Mouse (Mus musculus): ENCODE results near the gene Gm49333.
"Not testable (repeated sequence)": the region's sequence is repeated elsewhere in the genome, so short reads cannot be mapped to it uniquely, and the experiment has no call there.

The Gm49333 gene

DNA sequence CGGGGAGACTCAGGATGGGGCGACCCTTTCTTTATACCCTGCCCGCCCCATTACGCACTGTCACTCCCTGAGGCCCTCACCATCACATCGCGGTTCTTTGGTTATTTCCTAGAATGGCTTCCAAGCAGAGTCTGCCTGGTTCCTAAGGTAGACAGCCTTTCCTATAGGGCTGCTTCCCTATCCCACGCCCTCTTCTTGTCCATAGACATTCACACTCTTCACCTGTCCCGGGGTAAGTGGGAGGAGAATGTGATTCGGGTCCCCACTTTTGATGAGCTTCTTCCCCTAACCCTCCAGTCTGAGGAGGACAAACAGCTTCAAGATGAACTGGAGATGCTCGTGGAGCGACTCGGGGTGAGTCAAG is 40.5 kb downstream of the Gm49333 start:
- no peak for TF ChIP-seq GATA4 (IDR thresholded peaks at IDR 0.05; ENCODE audit: insufficient replicate concordance, low read length)

DNA sequence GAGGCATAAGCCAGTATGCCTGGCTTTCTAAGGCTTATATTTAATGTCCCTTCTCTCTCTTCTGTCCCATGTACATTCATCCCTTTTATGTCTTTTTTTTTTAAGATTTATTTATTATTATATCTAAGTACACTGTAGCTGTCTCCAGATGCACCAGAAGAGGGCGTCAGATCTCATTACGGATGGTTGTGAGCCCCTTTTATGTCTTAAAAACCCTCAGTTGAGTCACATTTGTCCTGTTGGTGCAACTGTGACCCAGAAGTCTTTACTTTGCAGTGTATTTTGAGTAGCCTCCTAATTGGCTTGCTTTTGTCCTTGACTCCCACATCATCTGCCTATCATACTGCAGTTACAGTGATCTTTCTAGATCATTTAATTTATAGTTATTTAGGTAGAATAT is 41.9 kb downstream of the Gm49333 start:
- no peak for TF ChIP-seq GATA4 (IDR thresholded peaks at IDR 0.05; ENCODE audit: insufficient replicate concordance, low read length)

DNA sequence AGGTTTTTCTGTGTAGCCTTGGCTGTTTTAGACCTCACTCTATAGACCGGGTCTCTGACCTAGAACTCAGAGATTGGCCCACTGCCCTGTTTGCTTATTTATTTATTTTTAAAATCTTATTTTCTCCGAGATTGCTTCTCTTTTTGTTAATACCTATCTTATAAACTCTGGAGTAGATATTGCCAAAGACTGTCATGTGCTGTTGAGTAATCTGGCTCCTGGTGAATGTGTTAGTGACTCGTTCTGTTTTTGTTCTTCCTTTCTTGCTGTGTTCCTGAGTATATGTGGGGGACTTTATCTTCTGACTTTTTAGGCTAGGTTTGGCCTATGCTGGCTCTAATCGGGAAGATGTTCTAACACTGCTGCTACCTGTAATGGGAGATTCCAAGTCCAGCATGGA is 46.3 kb downstream of the Gm49333 start:
- no peak for TF ChIP-seq GATA4 (IDR thresholded peaks at IDR 0.05; ENCODE audit: insufficient replicate concordance, low read length)

DNA sequence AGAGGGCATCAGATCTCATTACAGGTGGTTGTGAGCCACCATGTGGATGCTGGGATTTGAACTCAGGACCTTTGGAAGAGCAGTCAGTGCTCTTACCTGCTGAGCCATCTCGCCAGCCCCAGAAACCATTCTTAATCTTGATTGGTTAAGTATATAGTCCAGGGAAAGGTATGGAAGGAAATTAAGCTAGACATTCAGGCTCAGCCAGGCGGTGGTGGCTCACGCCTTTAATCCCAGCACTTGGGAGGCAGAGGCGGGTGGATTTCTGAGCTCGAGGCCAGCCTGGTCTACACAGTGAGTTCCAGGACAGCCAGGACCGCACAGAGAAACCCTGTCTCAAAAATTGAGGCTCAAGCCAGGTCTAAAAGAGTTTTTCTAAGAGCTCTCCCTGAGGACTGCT is 56.6 kb downstream of the Gm49333 start, which contains the start of gene Eif4g1:
TSS of gene Eif4g1 (plus strand) at position 301 of the 400 bp plus-strand sequence.
- TF ChIP-seq GATA4 (IDR thresholded peaks at IDR 0.05; ENCODE audit: insufficient replicate concordance, low read length): not testable (repeated sequence)

DNA sequence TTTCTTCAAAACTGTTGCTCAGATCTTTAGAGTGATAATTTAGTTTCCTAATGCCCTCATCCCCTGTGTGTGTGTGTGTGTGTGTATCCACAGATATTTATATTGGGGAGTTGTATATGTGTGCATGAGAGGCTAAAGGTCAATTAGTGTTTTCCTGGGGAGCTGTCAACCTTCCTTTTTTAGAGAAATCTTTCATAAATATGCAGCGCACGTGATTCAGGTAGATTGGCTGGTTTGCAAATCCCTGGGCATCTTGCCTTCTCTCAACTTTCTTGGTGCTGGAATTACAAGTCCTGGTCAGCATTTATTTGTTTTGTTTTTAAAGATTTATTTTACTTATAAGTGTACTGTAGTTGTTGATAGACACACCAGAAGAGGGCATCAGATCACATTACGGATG is 58.9 kb downstream of the Gm49333 start:
- TF ChIP-seq GATA4 (IDR thresholded peaks at IDR 0.05; ENCODE audit: insufficient replicate concordance, low read length): no peak

DNA sequence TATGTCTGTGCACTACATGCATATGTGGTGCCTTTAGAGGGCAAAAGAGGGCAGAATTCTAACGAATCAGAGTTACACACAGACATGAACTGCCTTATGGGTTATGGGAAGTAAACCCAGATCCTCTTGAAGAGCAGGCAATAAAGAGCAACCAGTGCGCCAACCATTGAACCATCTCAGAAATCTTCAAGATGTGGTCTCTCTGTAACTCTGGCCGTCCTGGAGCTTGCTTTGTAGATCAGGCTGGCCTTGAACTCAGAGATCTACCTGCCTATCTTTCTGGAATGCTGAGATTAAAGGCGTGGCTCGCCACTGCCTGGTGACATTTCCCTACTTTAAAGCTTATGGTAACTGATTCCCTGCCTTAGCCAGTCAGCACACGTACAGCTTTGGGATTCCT is 60.5 kb downstream of the Gm49333 start:
- no peak for TF ChIP-seq GATA4 (IDR thresholded peaks at IDR 0.05; ENCODE audit: insufficient replicate concordance, low read length)

DNA sequence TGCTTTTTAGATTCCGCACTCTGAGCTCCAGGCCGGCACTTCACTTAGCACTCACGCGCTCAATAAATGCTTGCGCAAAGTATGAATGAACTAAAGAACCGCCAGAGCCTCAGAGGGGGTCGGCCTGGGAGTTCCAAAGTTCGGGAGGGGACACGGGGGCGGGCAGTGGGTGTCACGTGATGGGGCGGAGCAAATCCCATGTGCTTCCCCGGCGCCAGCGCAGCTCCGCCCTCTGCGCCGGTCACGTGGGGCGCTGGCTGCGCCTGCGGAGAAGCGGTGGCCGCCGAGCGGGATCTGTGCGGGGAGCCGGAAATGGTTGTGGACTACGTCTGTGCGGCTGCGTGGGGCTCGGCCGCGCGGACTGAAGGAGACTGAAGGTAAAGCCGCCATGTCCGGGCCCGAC is 61.1 kb downstream of the Gm49333 start:
- TF ChIP-seq GATA4 (IDR thresholded peaks at IDR 0.05; ENCODE audit: insufficient replicate concordance, low read length): no peak

DNA sequence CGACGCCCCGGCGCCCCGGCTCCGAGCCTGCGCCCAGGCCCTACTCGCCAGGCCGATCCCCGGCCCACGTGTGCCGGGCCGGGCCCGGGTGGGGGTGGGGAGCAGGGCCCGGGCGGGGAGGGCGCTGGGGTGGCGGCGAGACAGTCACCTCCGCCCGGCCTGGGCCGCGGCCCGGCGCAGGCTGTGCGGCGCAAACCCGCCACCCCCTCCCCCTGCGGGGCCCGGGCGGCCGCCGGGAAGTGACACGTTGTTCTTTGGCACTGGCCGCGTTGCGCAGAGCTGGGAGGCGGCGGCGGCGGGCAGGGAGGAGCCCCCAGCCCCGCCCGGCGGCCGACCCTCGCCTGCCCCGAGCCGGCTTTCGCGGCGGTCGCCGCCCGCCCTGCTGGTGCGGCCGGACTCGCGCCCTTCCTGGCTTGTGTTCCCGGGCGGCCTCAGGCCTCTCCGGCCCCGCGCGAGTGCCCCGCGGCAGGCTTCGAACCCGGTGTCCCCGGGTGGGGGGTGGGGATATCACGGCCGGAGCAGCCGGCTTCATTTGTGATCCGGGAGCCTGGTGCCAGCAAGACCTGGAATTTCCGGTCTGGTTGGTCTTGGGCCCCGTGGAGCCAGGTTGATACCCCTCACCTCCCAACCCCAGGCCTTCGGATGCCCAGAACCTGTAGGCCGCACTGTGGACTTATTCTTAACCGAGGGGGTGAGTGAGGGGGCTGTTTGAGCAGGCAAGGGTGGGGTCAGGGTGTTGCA is 61.7 kb downstream of the Gm49333 start:
- no peak for TF ChIP-seq GATA4 (IDR thresholded peaks at IDR 0.05; ENCODE audit: insufficient replicate concordance, low read length)

DNA sequence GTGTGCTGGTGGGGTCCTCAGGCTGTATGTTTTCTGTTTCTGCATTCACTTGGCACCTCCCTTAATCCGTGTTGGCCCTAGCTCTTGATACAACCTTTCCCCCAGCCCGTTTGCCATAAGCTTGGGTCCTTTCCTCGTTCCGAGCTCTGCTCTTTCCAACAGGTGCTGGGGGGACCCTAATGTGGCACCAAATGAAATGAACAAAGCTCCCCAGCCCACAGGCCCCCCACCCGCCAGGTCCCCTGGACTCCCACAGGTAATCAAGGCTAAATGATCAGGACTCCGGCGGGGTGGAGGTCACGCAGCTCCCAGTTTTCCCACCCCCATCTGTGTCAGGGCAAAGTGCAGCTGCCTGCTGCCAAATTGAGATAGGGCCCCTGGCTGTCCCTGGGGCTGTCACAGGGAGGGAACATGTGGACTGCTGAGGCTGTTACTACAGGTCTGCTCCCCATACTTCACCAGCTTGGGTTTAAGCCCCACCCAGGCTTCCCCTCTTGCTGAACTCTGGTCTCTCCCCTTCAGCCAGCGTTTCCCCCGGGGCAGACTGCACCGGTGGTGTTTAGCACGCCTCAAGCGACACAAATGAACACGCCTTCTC is 62.4 kb downstream of the Gm49333 start:
- TF ChIP-seq GATA4 (IDR thresholded peaks at IDR 0.05; ENCODE audit: insufficient replicate concordance, low read length): peak; percentile 31; the same call in 1 of the 2 replicates

DNA sequence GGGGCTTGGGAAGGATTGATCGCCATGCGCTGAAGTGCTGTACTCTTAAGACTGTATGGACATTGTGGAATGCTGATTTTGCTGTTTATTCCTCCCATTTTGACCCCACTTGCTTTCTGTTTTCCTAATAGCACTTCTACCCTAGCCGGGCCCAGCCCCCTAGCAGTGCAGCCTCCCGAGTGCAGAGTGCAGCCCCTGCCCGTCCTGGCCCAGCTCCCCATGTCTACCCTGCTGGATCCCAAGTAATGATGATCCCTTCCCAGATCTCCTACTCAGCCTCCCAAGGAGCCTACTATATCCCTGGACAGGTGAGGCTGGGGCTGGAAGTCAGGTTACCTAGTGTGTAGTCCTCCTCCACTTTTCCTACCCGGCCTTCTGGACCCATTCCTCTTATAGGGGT is 63.8 kb downstream of the Gm49333 start:
- TF ChIP-seq GATA4 (IDR thresholded peaks at IDR 0.05; ENCODE audit: insufficient replicate concordance, low read length): no peak

DNA sequence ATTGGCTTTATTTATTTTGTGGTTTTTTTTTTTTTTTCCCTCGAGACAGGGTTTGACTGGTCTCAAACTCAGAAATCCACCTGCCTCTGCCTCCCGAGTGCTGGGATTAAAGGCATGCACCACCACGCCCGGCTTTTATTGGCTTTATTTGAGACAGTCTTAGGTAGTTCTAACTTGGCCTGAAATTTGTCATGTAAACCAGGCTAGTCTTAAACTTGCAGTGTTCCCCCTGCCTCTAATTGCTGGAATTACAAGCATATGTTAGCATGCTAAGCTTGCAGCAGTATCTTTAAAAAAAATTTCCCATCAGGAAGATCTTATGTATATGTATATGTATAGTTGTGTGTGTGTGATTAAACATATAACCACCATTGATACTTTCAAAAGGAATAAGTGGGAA is 65.3 kb downstream of the Gm49333 start:
- TF ChIP-seq GATA4 (IDR thresholded peaks at IDR 0.05; ENCODE audit: insufficient replicate concordance, low read length): no peak

DNA sequence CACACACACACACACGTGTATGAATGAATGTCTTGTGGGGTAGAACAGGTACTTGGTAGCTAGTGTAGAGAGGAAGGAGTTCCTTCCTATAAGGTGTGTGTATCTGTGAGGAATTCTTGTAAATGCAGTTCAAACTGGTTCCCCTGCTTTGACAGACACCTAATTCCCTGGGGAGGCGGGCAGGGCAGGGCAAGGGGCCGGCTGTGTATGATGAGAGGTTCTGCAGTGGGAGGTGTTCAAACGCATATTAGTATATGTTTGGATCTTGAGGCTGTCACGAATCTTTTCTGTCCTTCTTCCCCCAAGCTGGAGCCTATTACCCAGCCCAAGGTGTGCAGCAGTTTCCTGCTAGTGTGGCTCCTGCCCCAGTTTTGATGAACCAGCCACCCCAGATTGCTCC is 66.0 kb downstream of the Gm49333 start:
- no peak for TF ChIP-seq GATA4 (IDR thresholded peaks at IDR 0.05; ENCODE audit: insufficient replicate concordance, low read length)

DNA sequence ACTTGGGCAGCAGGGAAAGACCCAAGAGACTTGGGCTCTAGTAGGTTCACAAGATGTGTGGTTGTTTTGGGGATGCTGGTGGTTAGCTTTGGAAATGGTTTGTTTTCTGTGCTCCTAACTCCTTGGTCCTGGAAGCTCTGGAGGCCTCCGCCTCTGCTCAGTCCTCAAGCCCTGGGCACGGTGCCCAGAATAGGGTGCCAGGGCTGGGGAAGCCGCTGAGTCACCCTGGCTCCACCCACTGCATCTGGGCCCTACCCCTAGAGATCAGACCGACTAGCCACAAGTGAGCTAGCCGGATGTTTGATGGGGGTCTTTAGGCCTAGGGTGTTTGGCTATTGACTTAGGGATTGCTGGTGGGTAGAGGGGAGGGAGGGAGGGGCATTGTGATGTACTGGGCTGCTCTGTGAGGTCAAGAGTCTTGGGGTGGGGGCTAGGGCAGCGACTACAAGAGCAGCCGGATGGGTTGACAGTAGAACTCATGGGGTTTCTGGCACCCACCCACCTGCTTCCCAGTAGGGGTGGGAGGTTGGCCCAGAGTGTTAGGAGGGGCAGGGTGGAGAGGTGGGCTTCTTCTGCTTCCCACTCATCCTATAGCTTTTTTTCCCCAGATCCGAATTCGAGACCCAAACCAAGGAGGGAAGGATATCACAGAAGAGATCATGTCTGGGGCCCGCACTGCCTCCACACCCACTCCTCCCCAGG is 66.7 kb downstream of the Gm49333 start:
- no peak for TF ChIP-seq GATA4 (IDR thresholded peaks at IDR 0.05; ENCODE audit: insufficient replicate concordance, low read length)

DNA sequence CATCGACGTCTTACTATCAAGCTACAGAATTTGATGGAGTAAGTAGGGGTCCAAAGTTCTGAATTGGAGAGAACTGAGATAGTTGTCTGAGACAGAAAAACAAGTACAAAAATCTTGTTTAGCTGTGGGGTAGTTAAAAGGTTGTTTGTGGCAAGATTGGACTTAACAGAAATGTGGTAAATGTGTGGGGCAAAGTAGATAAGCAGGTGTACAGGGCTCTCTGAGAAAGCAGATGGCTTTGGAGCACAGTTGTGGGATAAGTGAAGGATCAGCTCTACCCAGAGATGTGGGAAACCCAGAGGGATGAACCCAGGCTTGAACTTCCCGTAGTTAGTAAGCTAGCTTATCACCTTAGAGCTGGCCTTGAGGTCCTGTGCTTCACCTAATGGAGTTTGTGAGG is 79.4 kb downstream of the Gm49333 start:
- TF ChIP-seq GATA4 (IDR thresholded peaks at IDR 0.05; ENCODE audit: insufficient replicate concordance, low read length): no peak

DNA sequence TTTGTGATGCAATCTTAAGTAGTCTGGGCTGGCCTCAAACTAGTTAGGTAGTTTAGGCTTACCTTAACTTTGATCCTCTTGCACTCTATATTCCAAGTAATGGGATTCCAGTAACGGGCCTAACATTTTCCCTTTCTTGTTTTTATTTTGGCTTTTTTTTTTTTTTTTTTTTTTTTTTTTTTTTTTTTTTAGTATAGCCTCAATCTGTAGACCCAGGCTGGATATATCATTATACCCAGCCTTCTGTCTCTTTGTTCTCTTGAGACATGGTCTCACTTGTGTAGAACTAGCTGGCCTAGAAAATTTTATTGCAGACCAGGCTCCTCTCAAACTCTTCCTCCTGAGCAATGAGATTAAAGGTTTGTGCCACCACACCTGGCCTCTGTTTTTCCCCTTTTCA is 80.2 kb downstream of the Gm49333 start:
- TF ChIP-seq GATA4 (IDR thresholded peaks at IDR 0.05; ENCODE audit: insufficient replicate concordance, low read length): no peak

DNA sequence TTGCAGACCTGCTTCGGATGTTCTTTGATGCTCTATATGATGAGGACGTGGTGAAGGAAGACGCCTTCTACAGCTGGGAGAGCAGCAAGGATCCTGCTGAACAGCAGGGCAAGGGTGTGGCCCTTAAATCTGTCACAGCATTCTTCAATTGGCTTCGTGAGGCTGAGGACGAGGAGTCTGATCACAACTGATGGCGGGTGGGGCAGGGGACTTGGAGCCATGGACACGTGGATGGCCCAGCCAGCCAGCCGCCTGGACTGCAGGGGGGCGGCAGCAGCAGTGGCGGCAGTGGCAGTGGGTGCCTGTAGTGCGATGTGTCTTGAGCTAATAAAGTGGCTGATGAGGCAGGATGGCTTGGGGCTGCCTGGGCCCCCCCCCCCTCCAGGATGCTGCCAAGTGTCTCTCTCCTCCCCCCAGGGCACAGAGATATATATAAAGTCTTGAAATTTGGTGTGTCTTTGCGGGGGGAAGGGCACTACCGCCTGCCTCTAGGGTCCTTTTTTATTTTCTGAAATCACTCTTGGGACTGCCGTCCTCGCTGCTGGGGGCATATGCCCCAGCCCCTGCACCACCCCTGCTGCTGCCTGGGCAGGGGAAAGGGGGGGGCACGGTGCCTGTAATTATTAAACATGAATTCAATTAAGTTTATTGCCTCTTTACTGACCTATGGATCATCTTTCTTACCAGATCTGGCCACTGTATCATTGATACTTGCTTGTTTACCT is 81.0 kb downstream of the Gm49333 start:
- TF ChIP-seq GATA4 (IDR thresholded peaks at IDR 0.05; ENCODE audit: insufficient replicate concordance, low read length): no peak

All from liver, adult (tissue).